Mouse (Mus musculus): ENCODE data around the gene Cfap54.

DNA sequence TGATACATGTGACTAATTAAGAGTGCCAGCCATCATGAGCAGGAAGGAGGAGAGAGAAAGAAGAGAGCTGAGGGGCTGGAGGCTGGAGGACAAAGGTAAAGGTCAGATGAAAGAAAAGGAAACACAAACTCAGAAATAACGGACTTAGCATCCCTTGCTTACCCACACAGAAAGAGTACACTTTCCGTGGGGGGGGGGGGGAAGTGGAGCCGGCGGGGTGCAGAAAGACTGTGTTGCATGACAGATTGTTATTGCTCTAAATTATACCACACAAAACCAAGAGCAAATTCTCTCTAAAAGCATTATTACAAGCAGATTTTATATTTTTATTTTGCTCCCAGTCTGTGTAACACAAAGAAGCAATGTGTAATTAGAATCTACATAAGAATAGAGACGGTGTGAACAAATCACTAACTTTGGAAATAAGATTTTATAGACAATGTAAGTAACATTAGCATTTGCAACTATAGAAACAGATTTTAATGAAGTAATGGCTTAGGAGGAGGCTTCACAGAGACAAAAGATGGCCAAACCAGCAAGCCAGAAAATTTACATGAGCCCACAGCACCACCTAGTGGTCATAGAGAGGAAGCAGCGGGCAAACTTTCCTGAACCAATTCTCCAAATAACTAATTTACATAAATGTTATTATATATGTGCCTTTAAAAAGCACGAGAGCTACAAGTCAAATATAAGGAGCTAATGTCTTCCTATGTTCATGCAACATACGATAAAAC, 67.2 kb downstream of the Cfap54 start:
- TF ChIP-seq CTCF (IDR thresholded peaks at IDR 0.05; ENCODE audit: borderline replicate concordance, extremely low read depth, insufficient read depth, insufficient read length) = peak; percentile 84
- no peak for TF ChIP-seq POLR2A (IDR thresholded peaks at IDR 0.05; ENCODE audit: borderline replicate concordance, extremely low read depth, insufficient read depth, insufficient read length, poor library complexity, severe bottlenecking)

Data from brain, embryonic 14.5 days (tissue).